Mouse (Mus musculus): Measurements from ENCODE around the gene Afmid.
"Not testable (repeated sequence)": the region's sequence is repeated elsewhere in the genome, so short reads cannot be mapped to it uniquely, and the experiment has no call there.

Gene Afmid

DNA sequence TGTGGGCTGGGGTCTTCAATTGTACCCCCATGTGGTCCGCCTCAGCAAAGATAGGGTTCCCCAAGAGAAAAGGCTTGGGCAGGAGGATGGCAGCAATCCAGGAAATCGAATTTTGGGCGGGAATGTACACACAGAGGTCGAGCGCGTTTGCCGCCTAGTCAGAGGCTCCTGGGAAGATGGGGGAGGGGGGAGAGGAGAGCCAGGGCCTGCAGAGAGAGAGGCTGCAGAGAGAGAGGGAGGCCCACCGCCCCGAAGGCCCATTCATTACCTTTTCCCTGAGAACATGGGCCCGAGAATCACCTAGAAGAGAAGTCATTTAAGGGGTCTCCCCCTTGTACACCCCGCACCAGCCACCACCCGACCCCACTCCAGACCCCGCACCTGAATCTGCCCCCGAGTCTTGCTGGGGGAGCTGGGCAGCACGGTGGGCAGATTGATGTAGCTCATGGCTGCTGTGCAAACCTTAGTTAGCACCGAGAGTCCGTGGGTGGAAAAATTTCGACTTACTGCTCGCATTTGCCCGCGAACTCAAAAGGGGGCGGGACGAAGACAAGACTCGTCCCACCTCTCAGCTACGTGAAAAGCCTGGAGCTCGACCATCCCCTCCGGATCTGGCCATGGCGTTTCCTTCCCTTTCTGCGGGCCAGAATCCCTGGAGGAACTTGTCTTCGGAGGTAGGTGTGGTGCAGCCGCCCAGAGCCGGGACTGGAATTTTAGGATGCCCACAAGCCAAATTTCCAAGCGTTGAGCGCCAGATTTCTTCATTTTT is at the start of gene Afmid, which contains the start of gene Tk1:
Gene Afmid, plus strand, starts transcription at position 592 of the 769 bp plus-strand sequence.
Gene Tk1, minus strand, starts transcription at position 760 of the 769 bp plus-strand sequence.
- DNase-seq (ENCODE audit: extremely low spot score, low spot score) = peak; percentile 81

DNA sequence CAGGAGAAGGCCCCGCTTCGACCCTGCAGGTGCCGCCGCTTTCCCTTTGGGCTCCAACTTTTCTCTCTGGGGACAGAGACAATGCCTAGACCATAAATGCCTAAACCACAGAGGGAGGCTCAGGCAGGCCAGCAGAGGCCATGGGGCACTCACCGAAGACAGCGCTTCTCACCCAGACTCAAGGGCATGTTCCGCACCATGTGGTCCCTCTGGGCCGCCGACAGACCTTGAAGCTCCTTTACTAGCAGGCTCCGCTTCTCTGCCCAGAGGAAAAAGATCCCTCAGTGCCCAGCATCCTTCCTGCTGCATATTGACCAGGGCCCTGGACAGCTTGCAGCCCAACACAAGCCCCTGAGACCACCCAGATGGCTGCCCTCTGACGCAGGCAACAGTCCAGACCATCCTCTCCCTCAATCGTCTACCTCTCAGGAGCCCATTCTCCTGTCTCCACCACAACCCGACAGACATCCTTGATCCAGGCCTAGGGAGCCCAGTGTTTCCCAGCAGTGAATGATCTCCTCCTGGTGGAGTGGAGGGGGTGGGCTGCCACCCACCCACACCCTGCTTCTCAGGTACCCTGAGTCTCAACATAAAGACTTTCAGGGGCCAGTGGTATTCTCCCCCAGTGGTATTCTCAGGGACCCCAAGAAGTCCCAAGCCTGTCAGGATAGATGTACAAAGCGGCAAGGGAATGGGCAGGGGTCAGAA is 49.5 kb upstream of the Afmid start:
- DNase-seq (ENCODE audit: extremely low spot score, low spot score) = no peak

DNA sequence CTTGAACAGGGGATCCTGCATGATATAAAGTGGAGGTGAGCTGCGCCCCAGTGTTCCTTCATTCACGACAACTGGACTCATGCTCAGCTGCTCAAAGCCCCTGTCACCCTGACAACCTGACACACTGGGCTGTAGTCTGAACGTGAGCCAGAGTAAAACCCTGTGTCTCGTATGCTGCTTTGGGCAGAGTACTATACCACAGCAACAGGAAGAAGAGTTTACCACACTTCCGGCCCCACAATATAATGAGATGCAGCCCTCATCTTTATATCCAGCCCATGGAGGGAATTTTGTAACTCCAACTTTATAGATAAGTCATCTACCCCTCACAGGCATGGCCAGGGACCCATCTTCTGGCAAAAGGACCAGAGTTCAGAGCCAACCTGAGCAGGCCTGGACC is 48.6 kb upstream of the Afmid start:
- DNase-seq (ENCODE audit: extremely low spot score, low spot score) = no peak

DNA sequence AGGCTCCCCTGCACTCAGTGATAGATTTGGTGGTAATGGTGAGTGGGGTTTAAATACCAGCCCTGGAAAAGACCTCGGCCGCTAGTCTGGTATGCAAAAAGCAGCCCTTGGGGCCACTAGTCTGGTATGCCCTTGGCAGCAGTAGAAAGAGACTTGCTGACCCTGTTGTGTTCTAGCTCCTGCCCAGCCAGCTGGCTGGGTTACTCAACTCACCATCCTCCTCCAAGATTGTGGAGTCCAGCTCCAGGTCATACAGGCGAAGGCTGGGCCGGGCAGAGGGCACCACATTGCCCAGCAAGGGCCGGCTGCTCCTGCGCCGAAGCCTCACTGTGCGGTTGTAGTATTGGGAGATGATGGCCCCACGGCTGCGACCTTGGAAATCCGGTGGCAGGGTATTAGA is 47.7 kb upstream of the Afmid start:
- no peak for DNase-seq (ENCODE audit: extremely low spot score, low spot score)

DNA sequence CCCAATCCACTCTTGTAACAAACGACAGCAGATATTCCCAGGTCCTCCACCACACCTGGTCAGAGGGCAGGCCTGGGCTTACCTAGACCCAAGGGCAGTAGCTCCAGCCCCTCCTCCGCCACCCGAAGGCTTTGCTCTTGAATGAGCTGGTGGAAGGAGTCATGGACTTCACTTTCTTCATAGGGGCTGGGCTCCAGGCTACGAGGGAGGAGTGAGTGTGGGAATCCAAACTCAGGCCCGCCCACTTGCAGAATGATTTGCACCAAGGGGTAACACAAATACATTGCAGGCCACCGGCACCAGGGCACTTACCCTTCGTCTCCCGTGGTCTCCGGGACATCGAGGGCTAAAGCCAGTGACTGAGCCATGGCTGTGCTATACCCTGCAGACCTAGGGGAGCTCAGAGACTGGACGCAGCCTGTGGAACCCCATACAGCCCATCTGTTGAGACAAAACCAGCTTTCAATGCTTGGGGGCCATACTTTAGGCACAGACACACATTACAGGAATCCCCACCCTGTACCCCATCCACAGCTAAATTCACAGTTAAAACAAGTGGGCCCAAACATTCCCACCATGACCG is 46.8 kb upstream of the Afmid start:
- DNase-seq (ENCODE audit: extremely low spot score, low spot score) = peak; percentile 43

DNA sequence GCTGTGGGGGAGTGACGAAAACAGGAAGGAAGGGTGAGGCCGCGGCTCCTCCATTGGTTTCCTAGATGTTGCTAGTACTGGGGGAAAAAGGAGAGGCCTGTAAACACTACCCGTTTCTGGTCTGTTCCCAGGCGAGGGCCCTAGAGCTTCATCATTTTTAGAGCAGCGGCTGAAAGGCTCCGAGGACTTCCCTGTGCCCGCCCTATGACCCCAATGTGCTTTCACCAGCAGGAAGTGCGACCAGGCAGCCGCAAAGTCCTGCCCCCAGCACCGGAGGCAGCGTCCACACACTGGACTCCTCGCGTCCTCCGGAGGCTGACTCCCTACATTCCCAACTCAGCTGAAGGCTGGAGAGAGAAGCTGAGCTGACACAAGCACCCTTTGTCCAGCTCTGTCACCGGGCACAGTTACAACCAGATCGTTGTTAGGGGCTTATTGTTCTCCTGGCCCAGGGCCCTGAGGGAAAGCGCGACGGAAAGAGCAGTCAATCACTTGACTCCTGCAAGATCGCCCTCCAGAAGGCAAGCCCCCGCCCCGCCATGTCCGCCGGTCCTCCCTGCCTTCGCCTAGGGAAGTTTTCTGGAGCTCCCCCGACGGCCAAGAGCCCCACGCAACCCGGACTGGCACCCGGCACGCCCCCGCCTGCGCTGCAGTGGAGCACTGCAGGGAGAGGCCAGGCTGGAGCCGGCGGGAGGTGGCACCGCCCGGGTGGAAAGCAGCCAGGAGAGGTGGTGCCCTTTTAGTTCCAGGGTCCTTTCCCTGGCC is 46.1 kb upstream of the Afmid start:
- DNase-seq (ENCODE audit: extremely low spot score, low spot score) = peak; percentile 80

DNA sequence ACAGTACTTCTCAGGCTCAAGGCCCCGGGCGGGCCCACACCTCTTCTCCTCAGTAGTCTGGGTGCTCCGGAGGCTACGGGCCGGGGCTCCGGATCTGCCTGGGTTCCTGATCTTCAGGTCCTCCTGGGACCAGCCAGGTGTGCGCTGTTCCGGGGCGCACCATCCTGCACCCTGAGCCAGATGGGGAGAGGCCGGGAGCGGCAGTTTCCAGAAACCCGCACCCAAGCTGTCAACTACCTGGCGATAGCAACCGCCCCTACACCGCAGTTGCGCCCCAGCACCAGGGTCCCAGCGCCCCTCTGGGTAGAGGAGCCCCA is 45.6 kb upstream of the Afmid start:
- DNase-seq (ENCODE audit: extremely low spot score, low spot score) = no peak

DNA sequence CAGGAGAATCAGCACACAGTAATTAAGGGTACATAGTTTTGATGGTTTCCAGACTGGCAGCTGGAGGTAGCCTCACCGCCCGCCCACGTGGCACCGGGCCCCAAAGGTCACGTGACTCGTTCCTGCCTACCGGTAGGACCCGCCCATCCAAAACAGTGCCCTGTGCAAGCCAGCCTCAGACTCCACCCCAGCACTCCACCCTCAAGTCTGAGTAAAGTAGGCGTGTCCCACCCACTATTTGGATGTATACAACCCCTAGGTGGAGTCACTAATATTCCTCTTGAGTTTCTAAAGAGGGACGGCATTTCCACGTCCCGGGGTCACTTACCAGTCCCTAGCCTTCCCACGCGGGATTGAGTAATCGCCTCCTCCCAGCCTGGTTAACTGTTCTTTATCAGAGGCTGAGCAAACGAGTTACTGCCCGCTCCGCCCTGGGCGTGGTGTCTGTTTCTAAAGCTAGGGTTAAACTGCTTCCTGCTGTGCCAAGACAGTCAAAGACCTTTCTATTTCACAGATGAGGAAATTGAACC is 45.1 kb upstream of the Afmid start:
- DNase-seq (ENCODE audit: extremely low spot score, low spot score) = peak; percentile 71

DNA sequence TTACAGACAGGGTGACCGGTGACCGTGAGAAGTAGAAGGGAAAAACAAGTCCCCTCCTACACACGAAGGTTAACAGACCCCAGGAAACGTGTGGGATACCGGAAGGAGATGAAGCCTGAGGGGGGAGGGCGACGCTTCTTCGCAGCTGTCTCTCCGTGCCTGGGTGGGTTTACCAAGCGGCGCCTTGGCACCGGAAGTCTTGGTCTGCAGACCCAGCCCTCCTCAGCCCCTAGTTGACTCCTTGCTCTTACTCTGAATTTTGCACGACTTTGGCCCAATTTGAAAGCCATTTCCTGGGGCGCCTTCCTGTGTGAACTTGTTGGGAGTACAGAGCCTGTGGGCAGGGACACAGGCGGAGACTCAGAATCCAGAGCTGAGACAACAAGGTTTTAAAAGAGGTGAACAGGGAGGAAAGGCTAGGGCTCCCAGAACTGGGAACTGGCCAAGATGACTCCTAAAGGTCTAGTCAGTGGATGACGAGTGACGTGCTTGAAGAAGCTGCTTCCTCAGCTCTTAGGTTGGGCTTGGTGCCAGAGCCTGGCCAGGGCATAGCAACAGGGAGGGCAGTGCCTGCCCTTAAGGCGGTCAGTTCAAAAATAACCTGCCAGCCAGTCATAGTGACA is 44.4 kb upstream of the Afmid start:
- DNase-seq (ENCODE audit: extremely low spot score, low spot score) = peak; percentile 38

DNA sequence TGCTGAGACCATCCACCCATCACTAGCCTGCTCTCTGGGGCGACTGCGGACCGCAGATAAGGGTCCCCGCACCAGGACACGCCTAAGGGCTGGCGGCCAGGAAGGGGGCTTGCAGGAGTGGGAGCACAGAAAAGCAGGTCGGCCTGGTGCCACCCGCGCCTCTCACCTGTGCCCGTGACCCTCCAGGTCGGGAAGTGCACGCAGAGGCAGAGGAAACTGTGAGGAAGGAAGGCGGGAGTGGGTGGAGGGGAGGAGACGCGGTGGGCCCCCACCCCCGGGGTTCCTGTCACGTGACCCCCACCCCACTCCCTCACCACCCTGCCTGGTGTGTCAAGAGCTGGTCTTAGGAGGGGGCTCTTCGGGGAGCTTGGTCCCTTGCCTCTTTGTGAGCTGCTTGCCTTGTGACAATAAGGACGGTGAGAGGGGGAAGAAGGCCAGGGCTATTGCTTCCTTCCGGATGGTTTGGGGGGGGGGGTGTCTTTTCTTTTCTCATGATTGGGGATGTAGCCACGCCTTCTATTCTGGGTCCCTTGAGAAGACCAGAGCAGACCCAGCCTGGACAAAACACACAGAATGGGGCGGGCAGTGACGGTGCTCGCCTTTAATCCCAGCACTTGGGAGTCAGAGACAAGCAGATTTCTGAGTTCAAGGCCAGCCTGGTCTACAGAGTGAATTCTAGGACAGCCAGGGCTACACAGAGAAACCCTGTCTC is 43.6 kb upstream of the Afmid start, which contains the start of the genes Tmc8 and Tmc6:
Gene Tmc8, plus strand, starts transcription at position 84 of the 712 bp plus-strand sequence.
Gene Tmc6, minus strand, starts transcription at position 206 of the 712 bp plus-strand sequence.
- no peak for DNase-seq (ENCODE audit: extremely low spot score, low spot score)

DNA sequence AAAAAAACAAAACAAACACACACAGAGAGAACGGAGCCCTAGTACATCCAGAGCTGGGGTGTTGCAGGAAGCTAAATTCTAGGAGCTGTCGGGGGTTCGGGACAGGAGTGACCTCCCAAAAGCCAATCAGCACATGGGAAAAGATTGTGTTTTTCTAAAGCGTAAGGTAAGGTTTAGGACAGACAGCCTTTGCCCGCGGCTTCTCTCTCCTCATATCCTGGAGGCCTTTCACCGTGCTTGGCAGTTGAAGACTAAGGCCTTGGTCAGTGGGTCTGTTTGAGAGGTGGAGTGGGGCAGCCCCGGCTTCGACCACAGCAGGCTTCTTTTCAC is 43.1 kb upstream of the Afmid start:
- DNase-seq (ENCODE audit: extremely low spot score, low spot score) = no peak

DNA sequence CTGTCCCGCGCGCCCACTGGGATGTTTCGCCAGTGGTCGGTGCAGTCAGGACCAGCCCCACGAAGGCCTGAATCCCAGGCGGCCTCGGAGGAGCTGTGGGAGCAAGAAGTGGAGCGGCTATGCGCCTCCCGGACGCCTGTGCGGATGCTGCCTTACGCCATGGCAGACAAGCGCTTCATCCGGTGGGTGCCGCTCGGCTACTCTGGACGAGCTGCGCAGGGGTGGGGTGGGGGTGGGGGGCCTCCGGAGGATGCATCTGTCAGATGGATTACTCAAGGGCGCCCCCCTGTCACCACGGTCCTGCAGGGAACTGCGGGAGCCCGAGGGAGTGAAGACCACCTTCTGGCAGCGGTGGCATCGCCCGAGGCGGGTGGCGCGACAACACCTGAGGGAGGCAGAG is 42.6 kb upstream of the Afmid start:
- peak; percentile 82 for DNase-seq (ENCODE audit: extremely low spot score, low spot score)

DNA sequence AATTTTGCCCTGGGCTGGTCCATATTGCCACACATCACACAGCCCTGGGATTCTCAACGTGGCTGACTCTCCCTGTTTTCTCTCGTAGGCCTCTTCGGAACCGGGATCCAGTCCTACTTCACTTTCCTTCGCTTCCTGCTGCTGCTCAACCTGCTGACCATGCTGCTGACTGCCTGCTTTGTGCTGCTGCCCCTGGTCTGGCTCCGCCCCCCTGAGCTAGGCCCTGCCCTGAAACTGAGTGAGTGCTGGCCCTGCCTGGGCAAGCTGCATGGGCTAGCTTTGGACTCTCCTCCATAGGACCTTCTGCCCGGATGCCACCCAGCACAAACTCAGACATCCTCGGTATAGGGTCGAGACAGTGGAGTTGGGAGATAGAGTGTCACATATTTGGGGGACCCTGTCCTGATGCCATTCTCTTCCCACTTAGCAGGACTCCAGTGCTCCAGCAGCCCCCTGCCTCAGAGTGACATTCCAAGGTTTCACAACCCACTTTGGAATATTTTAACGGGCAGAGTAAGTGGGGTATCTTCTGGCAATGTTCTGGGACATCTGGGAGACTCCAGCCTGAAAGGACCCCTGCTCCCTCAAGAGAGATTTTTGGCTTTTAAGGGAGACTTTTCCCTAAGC is 41.9 kb upstream of the Afmid start:
- DNase-seq (ENCODE audit: extremely low spot score, low spot score) = peak; percentile 32

DNA sequence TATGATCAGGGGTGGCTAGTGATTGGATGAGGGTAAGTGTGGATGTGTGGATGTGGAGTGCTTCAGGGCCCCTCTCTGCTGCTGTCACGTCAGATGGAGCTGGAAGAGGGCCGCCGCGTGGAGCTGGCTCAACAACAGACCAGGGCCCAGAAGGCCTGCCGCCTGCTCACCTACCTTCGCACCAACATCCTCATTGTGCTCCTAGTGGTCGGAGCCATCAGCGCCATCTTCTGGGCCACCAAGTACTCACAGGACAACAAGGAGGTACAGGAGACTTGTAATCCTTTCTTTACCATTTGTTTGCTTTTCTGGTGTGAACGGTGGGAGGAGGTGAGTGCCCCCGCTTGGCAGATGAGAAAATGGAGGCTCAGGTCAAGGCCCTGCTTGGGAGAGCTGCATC is 39.4 kb upstream of the Afmid start:
- DNase-seq (ENCODE audit: extremely low spot score, low spot score) = peak; percentile 54

DNA sequence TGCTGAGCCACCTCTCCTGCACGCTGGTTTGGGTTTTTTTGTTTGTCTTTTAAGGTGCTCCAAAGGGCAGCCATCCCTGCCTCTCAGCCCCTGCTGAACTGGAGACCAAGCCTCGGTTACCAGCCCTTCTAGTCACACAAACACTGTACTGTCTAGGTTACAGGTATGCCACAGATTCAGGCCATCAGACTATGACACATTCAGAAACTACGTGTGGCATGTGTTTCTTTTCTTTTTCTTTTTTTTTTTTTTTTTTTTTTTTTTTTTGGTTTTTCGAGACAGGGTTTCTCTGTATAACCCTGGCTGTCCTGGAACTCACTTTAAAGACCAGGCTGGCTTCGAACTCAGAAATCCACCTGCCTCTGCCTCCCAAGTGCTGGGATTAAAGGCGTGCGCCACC is 37.2 kb upstream of the Afmid start:
- not testable (repeated sequence) for DNase-seq (ENCODE audit: extremely low spot score, low spot score)

DNA sequence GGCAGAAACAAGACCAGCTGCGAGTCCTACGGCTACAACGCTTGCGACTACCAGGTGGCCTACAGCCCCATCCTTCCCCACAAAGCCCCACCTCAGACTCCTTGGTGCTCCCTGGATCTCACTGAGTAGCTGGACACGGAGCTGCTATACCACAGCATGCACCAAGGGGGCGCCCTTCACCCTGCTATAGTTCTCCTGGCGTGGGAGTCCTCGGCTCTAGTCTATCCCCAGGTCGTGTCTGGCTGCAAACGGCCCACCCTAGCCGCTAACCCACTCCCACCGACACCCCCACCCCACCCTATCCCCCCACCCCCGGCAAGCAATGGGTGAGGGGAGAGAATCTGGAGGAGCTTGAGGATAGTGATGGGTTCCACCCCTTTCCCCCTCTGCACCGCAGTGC is 35.4 kb upstream of the Afmid start:
- DNase-seq (ENCODE audit: extremely low spot score, low spot score) = peak; percentile 77

DNA sequence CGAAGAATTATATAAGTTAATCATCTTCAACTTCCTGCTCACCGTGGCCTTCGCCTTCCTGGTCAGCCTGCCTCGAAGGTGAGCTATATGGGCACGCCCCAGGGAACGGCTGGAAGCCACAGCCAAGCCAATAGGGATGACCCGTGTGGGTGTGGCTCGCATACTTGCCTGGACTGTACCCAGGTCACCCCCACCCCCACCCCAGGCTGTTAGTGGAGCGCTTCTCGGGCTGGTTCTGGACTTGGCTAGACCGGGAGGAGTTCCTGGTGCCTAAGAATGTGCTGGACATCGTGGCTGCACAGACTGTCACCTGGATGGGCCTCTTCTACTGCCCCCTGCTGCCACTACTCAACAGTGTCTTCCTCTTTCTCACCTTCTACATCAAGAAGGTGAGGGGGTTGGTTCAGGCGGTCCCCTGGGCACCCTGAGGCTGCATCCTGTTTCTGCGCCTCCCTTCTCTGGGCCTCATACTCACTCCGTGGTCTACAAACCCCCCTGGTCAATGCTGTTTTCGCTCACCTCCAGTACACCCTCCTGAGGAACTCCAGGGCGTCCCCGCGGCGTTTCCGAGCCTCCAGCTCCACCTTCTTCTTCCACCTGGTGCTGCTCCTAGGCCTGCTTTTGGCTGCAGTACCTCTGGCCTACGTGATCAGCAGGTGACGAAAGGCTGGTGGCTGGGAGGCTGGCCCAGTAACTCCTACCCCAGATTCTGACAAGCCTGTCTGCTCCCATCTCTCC is 34.9 kb upstream of the Afmid start:
- peak; percentile 22 for DNase-seq (ENCODE audit: extremely low spot score, low spot score)

DNA sequence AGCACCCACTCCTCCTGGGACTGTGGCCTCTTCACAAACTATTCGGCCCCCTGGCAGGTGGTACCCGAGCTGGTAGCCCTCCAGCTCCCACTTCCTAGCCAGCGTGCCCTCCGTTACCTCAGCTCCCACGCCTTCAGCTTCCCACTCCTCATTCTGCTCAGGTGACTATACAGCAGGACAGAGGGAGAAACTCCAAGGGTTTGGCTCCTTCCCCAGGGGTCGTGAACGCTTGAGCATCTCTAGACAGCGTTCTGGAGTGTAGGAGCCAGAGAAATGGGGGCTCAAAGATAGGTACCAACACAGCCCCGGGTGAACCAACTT is 34.3 kb upstream of the Afmid start:
- no peak for DNase-seq (ENCODE audit: extremely low spot score, low spot score)

DNA sequence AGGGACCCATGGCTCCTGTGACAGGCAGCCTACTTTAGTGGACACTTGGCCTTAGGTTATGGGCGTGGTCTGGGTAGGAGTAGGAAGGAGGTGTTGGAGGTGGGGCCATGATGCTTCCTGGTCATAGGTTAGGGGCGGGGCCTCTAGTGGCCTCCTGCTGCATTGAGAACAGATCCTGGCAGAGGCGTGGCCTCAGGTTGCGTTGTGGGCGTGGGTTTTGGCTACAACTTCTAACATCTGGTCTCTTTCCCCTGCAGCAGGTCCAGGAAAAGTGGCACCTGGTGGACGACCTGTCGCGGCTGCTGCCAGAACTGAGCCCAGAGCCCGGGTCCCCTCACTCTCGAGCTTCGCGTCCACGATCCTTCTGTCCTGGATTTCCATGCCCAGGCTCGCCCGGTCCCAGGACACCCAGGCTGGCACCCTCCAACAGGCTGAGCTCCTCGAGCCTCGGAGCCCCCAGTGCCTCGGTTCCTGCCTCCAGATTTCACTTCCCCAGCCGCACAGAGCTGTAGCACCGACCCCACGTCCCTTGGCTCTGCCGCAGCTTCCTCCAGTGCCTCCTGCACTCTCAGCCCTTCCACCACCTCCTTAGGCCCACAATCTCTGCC is 33.3 kb upstream of the Afmid start:
- DNase-seq (ENCODE audit: extremely low spot score, low spot score) = peak; percentile 40

Measured in neural tube, embryonic 10.5 days (tissue).